Mouse (Mus musculus) cerebellum, adult 2 months (tissue): ENCODE measurements around the gene Nars2. TPM values are rescaled to one million over a fixed set of nuclear protein-coding genes. Genes with fewer than 3 reads are reported as not detected.
A peak's percentile ranks its signal among the peaks of the same experiment; 100 is the strongest.

Source experiments
- DNase-seq, 2 experiments: peaks; one replicate each; pipeline ENCODE4 v3.0.0; 2021
- H3K27ac ChIP-seq: fragments of 200-500 bp; 2 replicates; pipeline ENCODE4 v1.5.1; 2012; ENCODE audit warnings: low read length, control low read depth, inconsistent platforms; ENCODE audit not compliant: insufficient read depth
- H3K27me3 ChIP-seq: fragments of 200-500 bp; 2 replicates; pipeline ENCODE4 v1.6.1; 2012; ENCODE audit warnings: inconsistent platforms, mild to moderate bottlenecking, low read length, moderate library complexity; ENCODE audit not compliant: control insufficient read depth, insufficient read depth
- H3K4me1 ChIP-seq: fragments of 200-500 bp; 2 replicates; pipeline ENCODE4 v1.6.1; 2011; ENCODE audit warnings: low read length; ENCODE audit not compliant: control insufficient read depth, insufficient read depth
- H3K4me3 ChIP-seq: fragments of 200-500 bp; replicated peaks from 2 replicates; pipeline ENCODE3; 2011; ENCODE audit warnings: mild to moderate bottlenecking, low read depth, low read length, control low read depth; ENCODE audit not compliant: insufficient read depth
- CTCF ChIP-seq: fragments of 200-500 bp; IDR thresholded peaks from 2 replicates; pipeline ENCODE4 v1.5.1; 2011; ENCODE audit warnings: low read depth, mild to moderate bottlenecking, control low read depth, low read length, moderate library complexity, borderline replicate concordance; ENCODE audit not compliant: insufficient read depth
- POLR2A ChIP-seq: fragments of 200-500 bp; IDR thresholded peaks from 2 replicates; pipeline ENCODE4 v1.6.1; 2011; ENCODE audit warnings: low read length, control low read depth, borderline replicate concordance; ENCODE audit not compliant: insufficient read depth
- WGBS: fragments of 180-500 bp; shearing (Covaris S2); methylation state at CpG from one replicate; pipeline ENCODE4 v1.1.7; 2018; 5-methylcytosine and 5-hydroxymethylcytosine counted together
- polyA plus RNA-seq: library from polyadenylated mRNA; depleted of rRNA; stranded (reverse); fragments of >200 nt; gene quantifications from 2 replicates; pipeline ENCODE4 v1.2.3, GENCODE M21; 2012; rRNA removed

Nars2 gene
- polyA plus RNA-seq, 1 experiment: 8.4 TPM

DNA sequence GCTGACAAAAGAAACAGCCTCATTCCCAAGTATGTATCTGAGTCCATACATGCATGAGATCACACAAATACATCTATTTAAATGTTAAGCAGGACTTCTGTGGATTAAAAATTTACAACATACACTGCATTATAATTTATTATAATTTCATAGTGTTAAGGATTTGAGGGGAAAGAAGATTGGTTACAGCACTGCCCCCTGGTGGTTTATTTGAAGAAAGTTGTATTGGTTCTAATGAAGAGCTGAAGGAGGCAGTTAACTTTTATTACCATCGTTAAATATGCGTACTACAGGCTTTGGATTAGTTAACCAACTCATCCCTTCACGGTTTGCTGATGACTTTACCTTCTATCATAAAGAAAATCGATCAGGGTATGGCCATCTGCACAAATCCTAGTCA is 134.0 kb downstream of the Nars2 start:
- no peak overlapping the region for H3K27ac ChIP-seq
- no peak overlapping the region for H3K4me3 ChIP-seq
- DNase-seq: peak in 1 of 2 experiments; percentile 34
- no peak for TF ChIP-seq POLR2A
- no peak; the same call in 1 of the 2 replicates for TF ChIP-seq CTCF
- 10% methylated on average over 4 of the region's 4 CpGs for WGBS
- H3K4me1 ChIP-seq: no peaks in the 10 kb centered on the region
- no peaks in the 10 kb centered on the region; the same call in 1 of the 2 replicates for H3K27me3 ChIP-seq

DNA sequence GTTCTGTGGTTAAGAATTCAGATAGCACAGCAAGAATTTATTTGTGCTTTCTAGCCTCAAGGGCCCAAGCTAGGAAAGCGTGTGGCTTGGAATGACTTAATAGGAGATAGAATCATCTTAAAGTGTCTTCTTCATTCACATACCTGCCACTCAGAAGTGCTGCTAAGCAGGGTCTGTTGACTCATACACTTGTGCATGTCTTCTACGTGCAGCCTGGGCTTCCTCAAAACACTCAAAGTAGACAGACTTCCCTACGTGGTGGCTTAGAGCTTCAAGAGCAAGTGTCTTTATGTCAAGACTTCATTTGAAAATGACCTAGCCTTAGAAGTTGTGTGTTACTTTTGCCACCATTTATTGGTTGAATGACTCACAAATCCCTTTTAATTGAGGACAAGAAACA is 142.9 kb downstream of the Nars2 start:
- Histone ChIP-seq H3K4me3 (no peak overlapping the region), H3K4me1 (no peaks in the 10 kb centered on the region), H3K27me3 (no peaks in the 10 kb centered on the region), H3K27ac (no peak overlapping the region)
- no peak for TF ChIP-seq CTCF
- TF ChIP-seq POLR2A: no peak
- no peak for DNase-seq
- 88% methylated on average over 3 of the region's 3 CpGs for WGBS

DNA sequence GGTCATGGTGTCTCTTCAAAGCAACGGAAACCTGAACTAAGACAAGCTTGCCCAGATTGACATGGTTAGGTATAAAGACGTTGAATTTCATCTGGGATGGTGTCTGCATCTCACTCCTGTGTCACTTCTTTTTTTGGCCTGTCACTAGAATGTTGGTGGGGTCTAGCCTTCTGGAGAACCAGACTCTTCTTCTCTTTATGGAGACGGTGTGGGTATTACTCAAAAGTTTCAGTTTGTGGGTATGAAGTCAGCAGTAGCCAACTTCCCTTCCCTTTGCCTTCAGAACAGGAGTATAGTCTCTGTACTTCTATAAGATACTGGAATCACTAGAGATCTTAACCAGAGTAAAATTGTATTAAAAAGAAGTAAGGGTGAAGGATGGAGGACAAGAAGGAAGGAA is 156.8 kb downstream of the Nars2 start:
- H3K27ac ChIP-seq: no peak overlapping the region
- 89% methylated on average over 3 of the region's 3 CpGs for WGBS
- no peaks in the 10 kb centered on the region for H3K27me3 ChIP-seq
- no peak overlapping the region for H3K4me3 ChIP-seq
- TF ChIP-seq POLR2A (no peak), CTCF (no peak)
- H3K4me1 ChIP-seq: no peaks in the 10 kb centered on the region
- no peak for DNase-seq

Other genes starting within 250 kb of the Nars2 start
- 15.2 and 16.3 TPM in 2 replicates for gene Gab2, start 130.1 kb downstream of the Nars2 start, polyA plus RNA-seq